Mouse (Mus musculus): Measurements from ENCODE around the gene Cacna2d1. TPM values are rescaled to one million over a fixed set of nuclear protein-coding genes. Genes with fewer than 3 reads are reported as not detected.

Cacna2d1 gene
- polyA plus RNA-seq, 1 experiment from 2014 or later = 20.8 TPM

DNA sequence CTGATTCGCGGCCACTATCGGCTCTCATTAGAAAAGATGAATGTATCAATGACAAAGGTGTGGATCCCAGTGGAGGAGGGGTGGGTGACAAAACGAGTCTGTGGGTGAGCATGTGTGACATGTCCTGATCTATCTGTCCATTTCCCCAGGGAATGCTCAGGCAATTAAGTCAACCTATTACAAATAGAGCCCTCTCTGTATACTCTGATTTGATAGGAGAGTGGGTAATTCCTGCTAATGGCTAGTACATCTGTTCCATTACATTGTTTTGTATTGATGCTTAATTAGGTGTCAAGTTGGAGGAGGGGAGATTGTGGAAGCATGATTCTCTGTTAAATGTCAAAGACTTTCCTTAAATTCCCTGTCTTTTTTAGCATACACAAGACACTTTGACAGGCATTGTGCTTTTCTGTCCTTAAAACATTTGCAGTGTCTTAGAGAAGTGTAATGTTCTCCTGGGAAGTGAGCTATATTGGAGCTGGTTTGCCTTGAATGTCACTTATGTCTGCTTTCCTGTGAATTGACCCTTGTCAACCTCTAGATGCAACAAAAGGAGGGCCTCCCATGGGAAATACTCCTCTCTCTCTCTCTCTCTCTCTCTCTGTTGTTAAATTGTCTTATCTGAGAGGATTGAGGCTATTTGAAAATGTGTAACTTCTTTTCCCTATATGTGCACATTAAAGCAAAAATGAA is 58.9 kb downstream of the Cacna2d1 start:
- Histone ChIP-seq H3K4me2 (no peak overlapping the region), H3K9ac (ENCODE audit: low read length) (no peak overlapping the region), H3K27me3 (ENCODE audit: control insufficient read depth, insufficient read depth, low read length) (peaks cover 76% of the 10 kb centered on the region), H3K4me3 (ENCODE audit: low read depth, low read length) (no peak overlapping the region), H3K27ac (ENCODE audit: low read depth, low read length) (0 out of 2 replicates have a peak overlapping the region, but pooled peaks have one; percentile 16), H3K36me3 (ENCODE audit: control insufficient read depth, insufficient read depth, low read length) (no peaks in the 10 kb centered on the region), H3K4me1 (ENCODE audit: control insufficient read depth, insufficient read depth, low read length) (no peaks in the 10 kb centered on the region), H3K9me3 (ENCODE audit: control insufficient read depth, low read length) (no peaks in the 10 kb centered on the region)
- DNase-seq (ENCODE audit: low spot score, missing footprints) (no peak), ATAC-seq (ENCODE audit: low FRiP score) (peak; percentile 84)
- 65% methylated on average over 4 of the region's 4 CpGs for WGBS

GRCm38 (mm10) chr5:15997190-15997589 is 62.7 kb downstream of the Cacna2d1 start:
- H3K4me3 ChIP-seq (ENCODE audit: low read depth, low read length) = no peak overlapping the region
- H3K4me2 ChIP-seq = no peak overlapping the region
- H3K9me3 ChIP-seq (ENCODE audit: control insufficient read depth, low read length) = no peaks in the 10 kb centered on the region
- DNase-seq (ENCODE audit: low spot score, missing footprints) = no peak
- no peak overlapping the region for H3K27ac ChIP-seq (ENCODE audit: low read depth, low read length)
- no peak overlapping the region for H3K9ac ChIP-seq (ENCODE audit: low read length)
- ATAC-seq (ENCODE audit: low FRiP score) = no peak
- 85% methylated on average over 3 of the region's 3 CpGs for WGBS
- H3K4me1 ChIP-seq (ENCODE audit: control insufficient read depth, insufficient read depth, low read length) = no peaks in the 10 kb centered on the region; the same call in 1 of the 2 replicates
- H3K36me3 ChIP-seq (ENCODE audit: control insufficient read depth, insufficient read depth, low read length) = no peaks in the 10 kb centered on the region
- H3K27me3 ChIP-seq (ENCODE audit: control insufficient read depth, insufficient read depth, low read length) = peaks cover 65% of the 10 kb centered on the region

DNA sequence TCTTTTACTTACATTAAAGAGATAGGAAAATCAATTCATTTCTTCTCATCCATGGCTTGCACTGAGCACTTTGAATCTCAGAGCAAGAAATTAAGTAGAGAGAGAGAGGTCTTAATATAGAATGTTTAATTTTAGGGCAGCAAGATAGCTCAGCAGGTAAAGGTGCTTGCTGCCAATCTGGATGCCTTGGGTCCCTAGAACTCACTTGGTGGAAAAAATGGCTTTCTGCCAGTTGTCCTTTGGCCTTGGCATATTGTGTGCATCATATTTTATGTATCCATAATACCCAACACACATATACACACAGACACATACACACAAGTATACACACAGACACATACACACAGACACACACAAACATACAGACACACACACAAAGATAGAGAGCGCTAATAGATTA is 63.3 kb downstream of the Cacna2d1 start:
- Histone ChIP-seq H3K36me3 (ENCODE audit: control insufficient read depth, insufficient read depth, low read length) (no peaks in the 10 kb centered on the region), H3K4me2 (no peak overlapping the region), H3K9ac (ENCODE audit: low read length) (no peak overlapping the region), H3K4me3 (ENCODE audit: low read depth, low read length) (no peak overlapping the region), H3K27ac (ENCODE audit: low read depth, low read length) (no peak overlapping the region), H3K9me3 (ENCODE audit: control insufficient read depth, low read length) (no peaks in the 10 kb centered on the region), H3K27me3 (ENCODE audit: control insufficient read depth, insufficient read depth, low read length) (peaks cover 61% of the 10 kb centered on the region), H3K4me1 (ENCODE audit: control insufficient read depth, insufficient read depth, low read length) (peaks cover 5% of the 10 kb centered on the region; the same call in 1 of the 2 replicates)
- WGBS = 94% methylated on average over 1 of the region's 1 CpGs
- ATAC-seq (ENCODE audit: low FRiP score) = no peak
- no peak for DNase-seq (ENCODE audit: low spot score, missing footprints)

DNA sequence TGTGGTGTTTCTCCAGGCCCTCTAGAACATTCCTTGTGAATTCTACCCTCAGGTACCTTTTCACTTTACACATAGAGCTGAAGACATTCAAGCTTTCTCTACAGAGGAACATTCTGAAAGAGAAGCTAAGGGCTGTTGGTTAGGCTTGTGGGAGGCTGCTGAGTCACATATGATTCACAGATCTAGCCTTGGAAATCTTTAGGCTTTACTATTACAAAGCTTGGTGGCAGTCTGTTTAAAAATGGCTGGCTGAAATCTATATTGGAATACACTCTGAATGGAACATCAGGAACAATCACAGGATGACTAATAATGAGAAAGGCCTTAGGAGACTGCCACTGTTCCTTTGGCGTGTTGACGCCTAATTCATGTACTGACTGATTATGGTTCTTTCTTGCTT is 66.4 kb downstream of the Cacna2d1 start:
- Histone ChIP-seq H3K4me3 (ENCODE audit: low read depth, low read length) (no peak overlapping the region), H3K27ac (ENCODE audit: low read depth, low read length) (no peak overlapping the region), H3K9me3 (ENCODE audit: control insufficient read depth, low read length) (no peaks in the 10 kb centered on the region), H3K4me1 (ENCODE audit: control insufficient read depth, insufficient read depth, low read length) (peaks cover 8% of the 10 kb centered on the region; the same call in 1 of the 2 replicates), H3K4me2 (no peak overlapping the region), H3K36me3 (ENCODE audit: control insufficient read depth, insufficient read depth, low read length) (no peaks in the 10 kb centered on the region), H3K27me3 (ENCODE audit: control insufficient read depth, insufficient read depth, low read length) (peaks cover 50% of the 10 kb centered on the region), H3K9ac (ENCODE audit: low read length) (no peak overlapping the region)
- 88% methylated on average over 2 of the region's 2 CpGs for WGBS
- ATAC-seq (ENCODE audit: low FRiP score) = no peak
- no peak for DNase-seq (ENCODE audit: low spot score, missing footprints)

DNA sequence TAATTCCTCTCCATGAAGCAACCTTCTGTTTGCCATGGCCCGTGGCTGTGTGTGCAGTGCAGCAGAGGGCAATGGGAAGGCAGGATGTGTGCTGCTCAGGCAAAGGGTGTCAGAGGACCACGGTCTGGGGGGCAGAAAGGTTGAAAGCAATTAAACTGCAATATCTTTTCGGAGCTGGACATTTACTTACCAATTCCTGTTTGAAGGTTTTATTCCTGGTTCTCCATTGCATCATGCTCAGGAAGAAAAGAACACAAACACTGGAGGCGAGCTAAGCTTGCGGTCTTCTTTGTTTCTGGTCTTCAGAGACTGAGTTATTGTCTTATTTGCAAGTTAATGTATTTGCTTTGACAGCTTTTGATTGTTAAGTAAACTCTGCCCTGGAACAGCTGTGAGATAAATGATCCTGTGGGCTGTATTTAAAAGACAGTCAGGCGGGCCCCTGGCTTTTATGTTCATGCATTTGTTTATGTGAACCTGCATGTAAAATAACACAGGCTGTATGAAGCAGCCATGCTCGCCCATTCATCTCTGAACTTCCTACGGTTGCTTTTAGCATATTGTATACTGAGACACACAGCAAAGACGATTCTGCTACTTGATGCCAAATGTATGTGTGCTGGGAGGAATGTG is 68.1 kb downstream of the Cacna2d1 start:
- ATAC-seq (ENCODE audit: low FRiP score) = peak; percentile 77
- H3K27ac ChIP-seq (ENCODE audit: low read depth, low read length) = peak overlapping the region; percentile 48; the same call in 1 of the 2 replicates
- WGBS = 25% methylated on average over 9 of the region's 9 CpGs
- H3K9ac ChIP-seq (ENCODE audit: low read length) = no peak overlapping the region
- H3K4me2 ChIP-seq = peak overlapping the region; percentile 14; the same call in 1 of the 2 replicates
- DNase-seq (ENCODE audit: low spot score, missing footprints) = no peak
- peaks cover 8% of the 10 kb centered on the region; the same call in 1 of the 2 replicates for H3K4me1 ChIP-seq (ENCODE audit: control insufficient read depth, insufficient read depth, low read length)
- H3K9me3 ChIP-seq (ENCODE audit: control insufficient read depth, low read length) = no peaks in the 10 kb centered on the region
- no peak overlapping the region for H3K4me3 ChIP-seq (ENCODE audit: low read depth, low read length)
- no peaks in the 10 kb centered on the region for H3K36me3 ChIP-seq (ENCODE audit: control insufficient read depth, insufficient read depth, low read length)
- peaks cover 39% of the 10 kb centered on the region for H3K27me3 ChIP-seq (ENCODE audit: control insufficient read depth, insufficient read depth, low read length)

GRCm38 (mm10) chr5:16004305-16004704 is 69.8 kb downstream of the Cacna2d1 start:
- H3K27ac ChIP-seq (ENCODE audit: low read depth, low read length) = no peak overlapping the region; the same call in 1 of the 2 replicates
- 62% methylated on average over 5 of the region's 6 CpGs for WGBS
- no peak overlapping the region for H3K9ac ChIP-seq (ENCODE audit: low read length)
- no peaks in the 10 kb centered on the region for H3K9me3 ChIP-seq (ENCODE audit: control insufficient read depth, low read length)
- H3K4me2 ChIP-seq = no peak overlapping the region
- DNase-seq (ENCODE audit: low spot score, missing footprints) = no peak
- no peaks in the 10 kb centered on the region for H3K36me3 ChIP-seq (ENCODE audit: control insufficient read depth, insufficient read depth, low read length)
- peaks cover 8% of the 10 kb centered on the region; the same call in 1 of the 2 replicates for H3K4me1 ChIP-seq (ENCODE audit: control insufficient read depth, insufficient read depth, low read length)
- H3K27me3 ChIP-seq (ENCODE audit: control insufficient read depth, insufficient read depth, low read length) = peaks cover 25% of the 10 kb centered on the region
- ATAC-seq (ENCODE audit: low FRiP score) = peak; percentile 73
- no peak overlapping the region for H3K4me3 ChIP-seq (ENCODE audit: low read depth, low read length)

DNA sequence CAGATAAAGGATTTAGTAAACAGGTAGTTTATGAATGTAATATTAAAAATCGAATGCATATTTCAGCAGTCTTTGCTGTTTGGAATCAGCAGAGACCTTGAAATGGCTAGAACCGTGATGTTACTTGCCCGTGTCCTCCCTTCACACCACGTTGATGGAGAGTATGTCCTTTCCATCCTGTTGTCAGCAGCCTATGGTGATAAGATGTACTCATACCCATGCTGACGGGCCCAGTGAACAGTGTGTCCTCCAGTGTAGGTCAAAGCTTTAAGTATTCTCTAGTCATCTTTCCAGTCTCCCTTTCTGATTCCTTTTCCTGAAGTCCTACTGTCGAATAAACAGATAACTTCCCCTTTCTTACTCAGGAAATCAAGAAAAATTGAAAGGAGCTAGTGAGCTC is 72.5 kb downstream of the Cacna2d1 start:
- Histone ChIP-seq H3K4me2 (no peak overlapping the region), H3K9me3 (ENCODE audit: control insufficient read depth, low read length) (no peaks in the 10 kb centered on the region), H3K36me3 (ENCODE audit: control insufficient read depth, insufficient read depth, low read length) (no peaks in the 10 kb centered on the region), H3K4me3 (ENCODE audit: low read depth, low read length) (no peak overlapping the region), H3K9ac (ENCODE audit: low read length) (no peak overlapping the region), H3K27me3 (ENCODE audit: control insufficient read depth, insufficient read depth, low read length) (peaks cover 10% of the 10 kb centered on the region; the same call in 1 of the 2 replicates), H3K27ac (ENCODE audit: low read depth, low read length) (no peak overlapping the region), H3K4me1 (ENCODE audit: control insufficient read depth, insufficient read depth, low read length) (peaks cover 8% of the 10 kb centered on the region; the same call in 1 of the 2 replicates)
- no peak for DNase-seq (ENCODE audit: low spot score, missing footprints)
- WGBS = 85% methylated on average over 6 of the region's 6 CpGs
- no peak for ATAC-seq (ENCODE audit: low FRiP score)

- no peaks in the 10 kb centered on the region for H3K9me3 ChIP-seq (ENCODE audit: control insufficient read depth, low read length)
- ATAC-seq (ENCODE audit: low FRiP score) (no peak), DNase-seq (ENCODE audit: low spot score, missing footprints) (no peak)
- WGBS = 79% methylated on average over 2 of the region's 2 CpGs
- H3K36me3 ChIP-seq (ENCODE audit: control insufficient read depth, insufficient read depth, low read length) = no peaks in the 10 kb centered on the region
- no peaks in the 10 kb centered on the region for H3K4me1 ChIP-seq (ENCODE audit: control insufficient read depth, insufficient read depth, low read length)
- no peak overlapping the region for H3K4me2 ChIP-seq
- no peak overlapping the region for H3K4me3 ChIP-seq (ENCODE audit: low read depth, low read length)
- H3K27me3 ChIP-seq (ENCODE audit: control insufficient read depth, insufficient read depth, low read length) = no peaks in the 10 kb centered on the region
- H3K27ac ChIP-seq (ENCODE audit: low read depth, low read length) = no peak overlapping the region
- no peak overlapping the region for H3K9ac ChIP-seq (ENCODE audit: low read length)
Observed at GRCm38 (mm10) chr5:16013649-16014048, 79.2 kb downstream of the Cacna2d1 start.

DNA sequence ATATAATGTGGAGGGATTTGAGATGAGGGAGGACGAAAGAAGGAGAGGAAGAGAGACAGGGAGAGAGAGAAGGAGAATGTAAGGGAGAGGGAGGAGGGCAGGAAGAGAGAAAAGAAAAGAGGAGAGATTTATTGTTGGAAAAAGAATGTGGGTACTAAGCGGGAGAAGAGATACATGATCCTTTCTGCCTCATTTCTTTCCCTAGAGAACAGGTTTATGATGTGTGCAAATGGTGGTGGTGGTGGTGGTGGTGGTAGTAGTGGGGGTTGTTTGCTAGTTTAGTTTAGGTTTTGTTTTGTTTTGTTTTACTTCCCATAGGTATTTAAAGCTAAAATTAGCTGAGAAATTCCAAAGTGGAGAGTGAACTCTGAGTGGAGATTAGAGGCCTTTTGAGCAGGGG is 79.9 kb downstream of the Cacna2d1 start:
- Histone ChIP-seq H3K4me1 (ENCODE audit: control insufficient read depth, insufficient read depth, low read length) (no peaks in the 10 kb centered on the region), H3K27me3 (ENCODE audit: control insufficient read depth, insufficient read depth, low read length) (no peaks in the 10 kb centered on the region), H3K9ac (ENCODE audit: low read length) (no peak overlapping the region), H3K9me3 (ENCODE audit: control insufficient read depth, low read length) (no peaks in the 10 kb centered on the region), H3K4me2 (no peak overlapping the region), H3K27ac (ENCODE audit: low read depth, low read length) (no peak overlapping the region), H3K36me3 (ENCODE audit: control insufficient read depth, insufficient read depth, low read length) (no peaks in the 10 kb centered on the region), H3K4me3 (ENCODE audit: low read depth, low read length) (no peak overlapping the region)
- no peak for ATAC-seq (ENCODE audit: low FRiP score)
- DNase-seq (ENCODE audit: low spot score, missing footprints) = no peak
- 79% methylated on average over 2 of the region's 2 CpGs for WGBS

Data from midbrain, embryonic 11.5 days (tissue).